Mouse (Mus musculus) forebrain, embryonic 13.5 days (tissue): Measurements from ENCODE around the gene Pepd. TPM values are rescaled to one million over a fixed set of nuclear protein-coding genes. Genes with fewer than 3 reads are reported as not detected.
A peak's percentile ranks its signal among the peaks of the same experiment; 100 is the strongest.

Experiments used
- ATAC-seq: fragments of 200-750 bp; cut with Nextera tagmentation; 2 replicates; pipeline ENCODE4 v1.8.0; 2017
- H3K27ac ChIP-seq: fragments of 300-500 bp; sonication (generic); 2 replicates; pipeline ENCODE4 v1.5.1; 2015; ENCODE audit warnings: inconsistent platforms, mild to moderate bottlenecking, moderate library complexity
- H3K27me3 ChIP-seq: fragments of 300-500 bp; sonication (generic); 2 replicates; pipeline ENCODE4 v1.6.1; 2015; ENCODE audit warnings: mild to moderate bottlenecking, inconsistent platforms
- H3K36me3 ChIP-seq: fragments of 300-500 bp; sonication (generic); 2 replicates; pipeline ENCODE4 v1.6.1; 2015; ENCODE audit warnings: mild to moderate bottlenecking, inconsistent platforms; ENCODE audit not compliant: poor library complexity, severe bottlenecking
- H3K4me1 ChIP-seq: fragments of 300-500 bp; sonication (generic); 2 replicates; pipeline ENCODE4 v1.6.1; 2015; ENCODE audit warnings: inconsistent platforms
- H3K4me2 ChIP-seq: fragments of 300-500 bp; sonication (generic); 2 replicates; pipeline ENCODE4 v1.6.1; 2015; ENCODE audit warnings: inconsistent platforms, mild to moderate bottlenecking, moderate library complexity
- H3K4me3 ChIP-seq: fragments of 300-500 bp; sonication (generic); 2 replicates; pipeline ENCODE4 v1.5.1; 2015; ENCODE audit warnings: mild to moderate bottlenecking, inconsistent platforms
- H3K9ac ChIP-seq: fragments of 300-500 bp; sonication (generic); 2 replicates; pipeline ENCODE4 v1.6.1; 2015; ENCODE audit warnings: mild to moderate bottlenecking, inconsistent platforms
- H3K9me3 ChIP-seq: fragments of 300-500 bp; sonication (generic); replicated peaks from 2 replicates; pipeline ENCODE4 v1.6.1; 2016; ENCODE audit warnings: inconsistent platforms
- WGBS: fragments of 180-500 bp; shearing (Covaris S2); methylation state at CpG from one replicate; pipeline ENCODE4 v1.1.7; 2015; 5-methylcytosine and 5-hydroxymethylcytosine counted together
- polyA plus RNA-seq: library from polyadenylated mRNA; unstranded; fragments of >200 nt; fragmentation: Nextera tagmentation; extraction: Ambion mirVana; gene quantifications from 2 replicates; pipeline ENCODE4 v1.2.1, GENCODE M21; 2015

Gene Pepd
- 46.5 and 52.1 TPM in 2 replicates for polyA plus RNA-seq

DNA sequence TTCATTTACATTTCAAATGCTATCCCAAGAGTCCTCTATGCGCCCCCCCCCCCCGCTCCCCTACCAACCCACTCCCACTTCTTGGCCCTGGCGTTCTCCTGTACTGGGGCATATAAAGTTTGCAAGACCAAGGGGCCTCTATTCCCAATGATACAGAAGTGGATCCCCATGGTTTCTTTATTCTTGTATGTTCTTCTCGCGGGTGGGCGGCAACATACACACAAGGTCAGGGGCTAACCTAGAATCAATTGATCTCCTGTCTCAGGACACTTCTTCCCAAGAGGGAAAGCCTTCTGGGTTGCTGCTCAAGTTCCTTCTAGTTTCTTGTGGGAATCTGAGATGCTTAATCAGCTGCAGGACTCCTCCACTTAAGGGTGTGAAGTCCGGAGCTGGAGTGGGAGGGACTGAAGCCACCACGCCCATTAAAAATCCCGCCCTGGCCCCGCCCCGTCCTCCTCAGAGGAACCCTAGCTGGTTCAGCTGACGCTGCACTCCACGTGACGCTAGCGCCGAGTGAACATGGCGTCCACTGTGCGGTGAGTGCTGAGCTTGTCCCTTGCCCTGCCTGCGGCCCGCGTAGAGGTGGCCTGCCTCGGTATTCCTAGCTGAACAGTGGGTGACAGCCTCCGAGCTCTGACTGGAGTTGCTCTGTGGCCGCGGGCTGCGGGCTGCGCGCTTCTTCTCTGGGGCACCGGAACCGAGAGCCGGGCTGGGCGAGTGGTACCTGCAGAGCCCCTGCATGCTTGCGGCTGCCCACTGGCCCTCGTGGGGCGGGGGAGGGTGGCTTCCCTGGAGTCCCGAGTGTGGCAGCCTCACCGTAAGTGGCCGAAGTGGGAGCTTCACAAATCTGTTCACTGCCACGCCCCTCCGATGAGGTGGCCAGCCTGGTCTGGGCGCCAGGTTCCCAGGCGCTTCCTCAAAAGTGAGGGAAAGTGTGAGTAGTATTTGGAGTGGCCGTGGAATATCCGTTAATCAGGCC, at the start of gene Pepd:
Gene Pepd, plus strand, starts transcription at position 461 of the 979 bp plus-strand sequence.
- no peak within 1 kb of the TSS; the same call in 1 of the 2 replicates for H3K27ac ChIP-seq
- WGBS: 7% methylated on average over 44 of the region's 44 CpGs

DNA sequence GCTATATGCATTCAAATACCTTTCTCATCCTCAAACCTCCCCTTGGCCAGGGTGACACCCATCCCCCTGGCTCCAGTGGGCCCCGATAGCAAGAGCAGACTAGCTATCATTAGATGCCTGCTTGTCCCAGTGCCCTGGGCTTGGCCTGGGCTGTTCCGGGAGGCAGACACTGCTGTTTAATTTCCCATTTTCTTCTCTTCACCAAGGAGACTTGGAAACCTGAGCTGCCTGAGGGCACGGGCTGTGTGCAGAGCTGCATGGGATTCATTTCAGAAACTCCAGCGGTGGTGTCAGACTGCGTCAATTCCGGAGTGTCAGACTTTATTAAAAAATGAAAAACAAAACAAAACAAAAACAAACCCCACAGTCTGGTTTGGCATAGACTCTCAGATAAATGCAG, 44.9 kb upstream of the Pepd start:
- no peak for ATAC-seq
- Histone ChIP-seq H3K27ac (no peak overlapping the region), H3K4me1 (peaks cover 25% of the 10 kb centered on the region), H3K27me3 (no peaks in the 10 kb centered on the region), H3K9me3 (no peaks in the 10 kb centered on the region), H3K4me3 (no peak overlapping the region), H3K36me3 (no peaks in the 10 kb centered on the region), H3K4me2 (no peak overlapping the region), H3K9ac (no peak overlapping the region)
- 74% methylated on average over 6 of the region's 6 CpGs for WGBS

More for the DNA sequence above, at the start of gene Pepd:
- Histone ChIP-seq H3K9ac (peak within 1 kb of the TSS; percentile 72), H3K36me3 (no peaks in the 10 kb centered on the region), H3K27me3 (peaks cover 2% of the 10 kb centered on the region; the same call in 1 of the 2 replicates), H3K4me3 (peak within 1 kb of the TSS; percentile 63), H3K9me3 (0 out of 2 replicates have a peak, but pooled peaks cover 4% of the 10 kb centered on the region), H3K4me2 (peak within 1 kb of the TSS; percentile 93), H3K4me1 (peaks cover 16% of the 10 kb centered on the region)
- peak; percentile 97 for ATAC-seq

- Histone ChIP-seq H3K9ac (peak overlapping the region; percentile 48; the same call in 1 of the 2 replicates), H3K4me2 (peak overlapping the region; percentile 45)
- WGBS: 26% methylated on average over 13 of the region's 13 CpGs
Observed at GRCm38 (mm10) chr7:34869693-34870092, 42.5 kb upstream of the Pepd start.

DNA sequence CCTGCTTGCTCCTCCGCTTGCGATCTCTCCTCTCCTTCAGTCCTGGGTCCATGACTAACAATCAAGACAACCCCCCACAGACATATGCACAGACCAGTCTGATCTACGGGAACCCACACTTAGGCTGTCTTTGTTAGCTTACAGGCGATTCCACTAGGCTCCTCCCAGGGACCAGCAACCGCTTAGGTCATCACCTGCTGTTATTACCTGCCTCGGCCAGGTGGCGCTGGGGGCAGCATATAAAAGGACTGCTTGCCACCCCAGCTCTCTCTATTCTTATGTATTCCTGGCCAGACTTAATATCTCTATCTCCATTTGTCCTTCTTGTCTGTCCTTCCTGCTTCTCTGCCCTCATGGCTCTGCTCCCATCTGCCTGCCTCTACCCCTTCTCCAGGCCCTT, 35.4 kb upstream of the Pepd start:
- Histone ChIP-seq H3K4me2 (no peak overlapping the region), H3K27me3 (no peaks in the 10 kb centered on the region), H3K27ac (no peak overlapping the region), H3K9me3 (no peaks in the 10 kb centered on the region), H3K4me3 (no peak overlapping the region), H3K4me1 (no peaks in the 10 kb centered on the region), H3K9ac (no peak overlapping the region), H3K36me3 (no peaks in the 10 kb centered on the region)
- 63% methylated on average over 7 of the region's 7 CpGs for WGBS
- ATAC-seq: no peak

More at GRCm38 (mm10) chr7:34869693-34870092, 42.5 kb upstream of the Pepd start:
- H3K27me3 ChIP-seq: no peaks in the 10 kb centered on the region
- ATAC-seq: peak; percentile 95
- H3K27ac ChIP-seq: peak overlapping the region; percentile 88
- H3K36me3 ChIP-seq: no peaks in the 10 kb centered on the region
- 0 out of 2 replicates have a peak overlapping the region, but pooled peaks have one; percentile 12 for H3K4me3 ChIP-seq
- peaks cover 25% of the 10 kb centered on the region for H3K4me1 ChIP-seq
- H3K9me3 ChIP-seq: no peaks in the 10 kb centered on the region

GRCm38 (mm10) chr7:34877820-34878219, 34.4 kb upstream of the Pepd start:
- Histone ChIP-seq H3K4me3 (no peak overlapping the region), H3K36me3 (no peaks in the 10 kb centered on the region), H3K9ac (no peak overlapping the region), H3K4me1 (no peaks in the 10 kb centered on the region), H3K4me2 (no peak overlapping the region), H3K27ac (no peak overlapping the region), H3K9me3 (no peaks in the 10 kb centered on the region), H3K27me3 (no peaks in the 10 kb centered on the region)
- 60% methylated on average over 7 of the region's 7 CpGs for WGBS
- no peak for ATAC-seq

DNA sequence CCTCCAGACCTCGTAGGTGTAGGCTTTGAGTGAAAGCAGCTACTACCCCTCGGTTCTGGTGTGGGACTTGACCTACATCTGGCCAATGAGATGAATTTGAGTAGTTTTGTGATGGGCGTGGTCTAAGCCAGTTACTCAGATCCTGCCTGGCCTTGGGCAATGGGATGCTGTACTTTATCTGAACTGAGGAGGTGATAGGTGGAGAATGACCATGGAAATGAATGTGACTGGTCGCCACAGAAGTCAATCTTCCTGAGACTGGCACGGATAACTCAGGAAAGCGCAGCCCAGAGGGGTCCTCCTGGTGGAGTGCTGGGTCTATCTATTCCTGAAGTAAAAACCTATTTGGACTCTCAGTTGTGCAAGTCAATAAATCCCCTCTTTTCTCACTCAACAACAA, 23.7 kb upstream of the Pepd start:
- H3K36me3 ChIP-seq: no peaks in the 10 kb centered on the region
- no peaks in the 10 kb centered on the region for H3K4me1 ChIP-seq
- H3K27me3 ChIP-seq: no peaks in the 10 kb centered on the region

DNA sequence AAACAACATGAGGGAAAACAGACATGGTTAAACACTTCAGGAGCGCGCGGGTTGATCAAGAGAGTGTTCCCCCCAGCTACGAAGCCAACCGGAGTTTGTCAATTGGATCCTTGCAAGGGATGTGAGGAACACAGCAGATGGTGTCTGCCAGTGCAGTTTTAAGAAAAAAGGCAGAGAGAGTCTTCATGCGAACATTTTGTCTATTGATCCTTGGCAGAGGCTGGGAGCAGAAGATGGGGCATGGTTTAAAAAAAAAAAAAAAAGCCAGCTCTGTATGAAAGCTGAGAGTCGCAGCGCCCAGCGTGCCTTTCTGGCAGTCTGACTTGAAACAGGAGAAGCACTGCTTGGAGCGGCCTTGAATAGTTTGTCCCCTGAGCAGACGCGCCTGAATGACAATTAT, 23.3 kb upstream of the Pepd start:
- H3K9me3 ChIP-seq: peaks cover 3% of the 10 kb centered on the region; the same call in 1 of the 2 replicates
- no peak overlapping the region for H3K4me3 ChIP-seq
- no peaks in the 10 kb centered on the region for H3K27me3 ChIP-seq
- no peaks in the 10 kb centered on the region for H3K36me3 ChIP-seq
- no peaks in the 10 kb centered on the region for H3K4me1 ChIP-seq
- no peak overlapping the region for H3K9ac ChIP-seq
- peak; percentile 43; the same call in 1 of the 2 replicates for ATAC-seq
- no peak overlapping the region for H3K27ac ChIP-seq
- 62% methylated on average over 12 of the region's 12 CpGs for WGBS
- H3K4me2 ChIP-seq: no peak overlapping the region

More for the DNA sequence above, 23.7 kb upstream of the Pepd start:
- Histone ChIP-seq H3K4me2 (no peak overlapping the region), H3K4me3 (no peak overlapping the region), H3K27ac (no peak overlapping the region), H3K9ac (no peak overlapping the region), H3K9me3 (peaks cover 4% of the 10 kb centered on the region; the same call in 1 of the 2 replicates)
- no peak for ATAC-seq
- WGBS: 89% methylated on average over 6 of the region's 6 CpGs

DNA sequence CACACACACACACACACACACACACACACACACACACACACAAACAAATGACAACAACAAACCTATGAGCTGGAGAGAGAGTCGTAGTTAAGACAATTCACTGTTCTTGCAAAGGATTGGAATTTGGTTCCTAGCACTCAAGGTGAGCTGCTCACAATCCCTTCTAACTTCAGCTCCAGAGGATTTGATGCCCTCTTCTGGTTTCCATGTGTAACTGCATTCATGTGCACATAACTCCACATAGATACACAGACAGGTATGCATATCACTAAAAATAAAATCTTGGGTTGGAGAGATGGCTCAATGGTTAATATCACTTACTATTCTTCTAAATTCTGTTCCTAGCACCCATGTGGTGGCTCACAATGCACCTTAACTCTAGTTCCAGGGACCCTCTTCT, 19.3 kb upstream of the Pepd start:
- no peaks in the 10 kb centered on the region for H3K9me3 ChIP-seq
- no peaks in the 10 kb centered on the region for H3K27me3 ChIP-seq
- no peak for ATAC-seq
- peaks cover 7% of the 10 kb centered on the region; the same call in 1 of the 2 replicates for H3K4me1 ChIP-seq
- H3K9ac ChIP-seq: no peak overlapping the region
- H3K36me3 ChIP-seq: no peaks in the 10 kb centered on the region
- WGBS: 100% methylated on average over 1 of the region's 1 CpGs
- no peak overlapping the region for H3K4me3 ChIP-seq
- no peak overlapping the region for H3K4me2 ChIP-seq
- no peak overlapping the region for H3K27ac ChIP-seq

GRCm38 (mm10) chr7:34896461-34896860, 15.7 kb upstream of the Pepd start:
- 0 out of 2 replicates have a peak overlapping the region, but pooled peaks have one; percentile 31 for H3K27ac ChIP-seq
- H3K4me1 ChIP-seq: peaks cover 7% of the 10 kb centered on the region; the same call in 1 of the 2 replicates
- H3K9me3 ChIP-seq: no peaks in the 10 kb centered on the region
- H3K4me3 ChIP-seq: no peak overlapping the region
- 83% methylated on average over 4 of the region's 4 CpGs for WGBS
- ATAC-seq: no peak
- no peaks in the 10 kb centered on the region for H3K27me3 ChIP-seq
- H3K4me2 ChIP-seq: no peak overlapping the region
- no peaks in the 10 kb centered on the region for H3K36me3 ChIP-seq
- no peak overlapping the region for H3K9ac ChIP-seq

- no peak overlapping the region for H3K9ac ChIP-seq
- no peak overlapping the region for H3K4me2 ChIP-seq
- 16% methylated on average over 1 of the region's 1 CpGs for WGBS
- 0 out of 2 replicates have a peak overlapping the region, but pooled peaks have one; percentile 31 for H3K27ac ChIP-seq
- no peak overlapping the region for H3K4me3 ChIP-seq
- no peak for ATAC-seq
- no peaks in the 10 kb centered on the region for H3K27me3 ChIP-seq
- no peaks in the 10 kb centered on the region for H3K36me3 ChIP-seq
- H3K4me1 ChIP-seq: peaks cover 7% of the 10 kb centered on the region; the same call in 1 of the 2 replicates
- H3K9me3 ChIP-seq: no peaks in the 10 kb centered on the region
Observed at GRCm38 (mm10) chr7:34897058-34897457, 15.1 kb upstream of the Pepd start.

GRCm38 (mm10) chr7:34910096-34911066, 1.8 kb upstream of the Pepd start:
- Histone ChIP-seq H3K9me3 (0 out of 2 replicates have a peak, but pooled peaks cover 4% of the 10 kb centered on the region), H3K27ac (no peak overlapping the region), H3K36me3 (no peaks in the 10 kb centered on the region), H3K27me3 (peaks cover 2% of the 10 kb centered on the region; the same call in 1 of the 2 replicates), H3K4me3 (no peak overlapping the region), H3K4me2 (peak overlapping the region; percentile 18; the same call in 1 of the 2 replicates), H3K9ac (no peak overlapping the region), H3K4me1 (peaks cover 16% of the 10 kb centered on the region)
- ATAC-seq: peak; percentile 34; the same call in 1 of the 2 replicates
- WGBS: 35% methylated on average over 24 of the region's 24 CpGs
